Mouse (Mus musculus) stomach, embryonic 15.5 days (tissue): ENCODE data around the gene Cpped1. TPM values are rescaled to one million over a fixed set of nuclear protein-coding genes. Genes with fewer than 3 reads are reported as not detected.

Source experiments
- ATAC-seq: fragments of 200-750 bp; cut with Nextera tagmentation; 2 replicates; pipeline ENCODE4 v1.8.0; 2017; ENCODE audit warnings: low read depth, moderate number of reproducible peaks, moderate TSS enrichment; ENCODE audit not compliant: insufficient read depth, low FRiP score
- H3K27ac ChIP-seq: fragments of 300-500 bp; sonication (generic); 2 replicates; pipeline ENCODE4 v1.5.1; 2015; ENCODE audit warnings: mild to moderate bottlenecking, inconsistent platforms
- H3K27me3 ChIP-seq: fragments of 300-500 bp; sonication (generic); replicated peaks from 2 replicates; pipeline ENCODE4 v1.6.1; 2015; ENCODE audit warnings: inconsistent platforms
- H3K36me3 ChIP-seq: fragments of 300-500 bp; sonication (generic); 2 replicates; pipeline ENCODE4 v1.6.1; 2015; ENCODE audit warnings: inconsistent platforms
- H3K4me1 ChIP-seq: fragments of 300-500 bp; sonication (generic); 2 replicates; pipeline ENCODE4 v1.6.1; 2015; ENCODE audit warnings: inconsistent platforms
- H3K4me2 ChIP-seq: fragments of 300-500 bp; sonication (generic); 2 replicates; pipeline ENCODE4 v1.6.1; 2015; ENCODE audit warnings: mild to moderate bottlenecking, inconsistent platforms
- H3K4me3 ChIP-seq: fragments of 300-500 bp; sonication (generic); replicated peaks from 2 replicates; pipeline ENCODE4 v1.5.1; 2015; ENCODE audit warnings: inconsistent platforms
- H3K9ac ChIP-seq: fragments of 300-500 bp; sonication (generic); 2 replicates; pipeline ENCODE4 v1.6.1; 2015; ENCODE audit warnings: inconsistent platforms
- H3K9me3 ChIP-seq: fragments of 300-500 bp; sonication (generic); 2 replicates; pipeline ENCODE4 v1.6.1; 2016; ENCODE audit warnings: inconsistent platforms
- WGBS: fragments of 180-500 bp; shearing (Covaris S2); methylation state at CpG from one replicate; pipeline ENCODE4 v1.1.7; 2015; 5-methylcytosine and 5-hydroxymethylcytosine counted together
- polyA plus RNA-seq: library from polyadenylated mRNA; unstranded; fragments of >200 nt; fragmentation: Nextera tagmentation; extraction: Ambion mirVana; gene quantifications from 2 replicates; pipeline ENCODE4 v1.2.1, GENCODE M21; 2015

Cpped1 gene
- 20.8 and 24.7 TPM in 2 replicates for polyA plus RNA-seq

- Histone ChIP-seq H3K4me2 (peak within 1 kb of the TSS; percentile 72), H3K27ac (peak within 1 kb of the TSS; percentile 82), H3K9ac (peak within 1 kb of the TSS; percentile 37), H3K4me1 (peaks cover 5% of the 10 kb centered on the region; the same call in 1 of the 2 replicates), H3K27me3 (no peaks in the 10 kb centered on the region), H3K36me3 (no peaks in the 10 kb centered on the region), H3K4me3 (peak within 1 kb of the TSS; percentile 58), H3K9me3 (no peaks in the 10 kb centered on the region)
- under 1% methylated on average over 32 of the region's 32 CpGs for WGBS
- peak; percentile 97 for ATAC-seq
Observed at GRCm38 (mm10) chr16:11909035-11909591, at the start of gene Cpped1. TSS of gene Cpped1 (minus strand) at chr16:11909445.

GRCm38 (mm10) chr16:11940477-11940876 lies 31.2 kb upstream of the Cpped1 start:
- H3K27ac ChIP-seq: no peak overlapping the region
- H3K9me3 ChIP-seq: no peaks in the 10 kb centered on the region
- no peaks in the 10 kb centered on the region for H3K4me1 ChIP-seq
- H3K4me3 ChIP-seq: no peak overlapping the region
- no peak overlapping the region for H3K4me2 ChIP-seq
- no peak overlapping the region for H3K9ac ChIP-seq
- ATAC-seq: no peak
- no peaks in the 10 kb centered on the region for H3K27me3 ChIP-seq
- no peaks in the 10 kb centered on the region for H3K36me3 ChIP-seq

GRCm38 (mm10) chr16:11910801-11911200 lies 1.6 kb upstream of the Cpped1 start:
- no peak overlapping the region for H3K4me2 ChIP-seq
- no peaks in the 10 kb centered on the region for H3K36me3 ChIP-seq
- H3K9me3 ChIP-seq: no peaks in the 10 kb centered on the region
- no peak for ATAC-seq
- no peaks in the 10 kb centered on the region for H3K27me3 ChIP-seq
- WGBS: 75% methylated on average over 3 of the region's 3 CpGs
- H3K27ac ChIP-seq: no peak overlapping the region
- H3K4me1 ChIP-seq: peaks cover 5% of the 10 kb centered on the region; the same call in 1 of the 2 replicates
- no peak overlapping the region for H3K4me3 ChIP-seq
- no peak overlapping the region for H3K9ac ChIP-seq

- H3K4me1 ChIP-seq: peaks cover 5% of the 10 kb centered on the region; the same call in 1 of the 2 replicates
- 70% methylated on average over 3 of the region's 3 CpGs for WGBS
- H3K27ac ChIP-seq: no peak overlapping the region
- no peak overlapping the region for H3K4me2 ChIP-seq
- no peaks in the 10 kb centered on the region for H3K9me3 ChIP-seq
- H3K9ac ChIP-seq: no peak overlapping the region
- ATAC-seq: no peak
- no peak overlapping the region; the same call in 1 of the 2 replicates for H3K4me3 ChIP-seq
- H3K27me3 ChIP-seq: no peaks in the 10 kb centered on the region
- no peaks in the 10 kb centered on the region for H3K36me3 ChIP-seq
Observed at GRCm38 (mm10) chr16:11909817-11910216, 572 bp upstream of the Cpped1 start.

GRCm38 (mm10) chr16:11908461-11909014 lies 707 bp downstream of the Cpped1 start:
- peak overlapping the region; percentile 58 for H3K4me3 ChIP-seq
- peak overlapping the region; percentile 82 for H3K27ac ChIP-seq
- no peaks in the 10 kb centered on the region for H3K9me3 ChIP-seq
- H3K9ac ChIP-seq: peak overlapping the region; percentile 37
- WGBS: 14% methylated on average over 11 of the region's 11 CpGs
- no peaks in the 10 kb centered on the region for H3K27me3 ChIP-seq
- ATAC-seq: peak; percentile 37; the same call in 1 of the 2 replicates
- peak overlapping the region; percentile 72 for H3K4me2 ChIP-seq
- peaks cover 5% of the 10 kb centered on the region; the same call in 1 of the 2 replicates for H3K4me1 ChIP-seq
- H3K36me3 ChIP-seq: no peaks in the 10 kb centered on the region

GRCm38 (mm10) chr16:11907816-11908215 lies 1.4 kb downstream of the Cpped1 start:
- Histone ChIP-seq H3K27me3 (no peaks in the 10 kb centered on the region), H3K9me3 (no peaks in the 10 kb centered on the region), H3K4me3 (peak overlapping the region; percentile 58; the same call in 1 of the 2 replicates), H3K27ac (no peak overlapping the region), H3K36me3 (no peaks in the 10 kb centered on the region), H3K4me2 (peak overlapping the region; percentile 72), H3K9ac (no peak overlapping the region), H3K4me1 (peaks cover 5% of the 10 kb centered on the region; the same call in 1 of the 2 replicates)
- 79% methylated on average over 4 of the region's 4 CpGs for WGBS
- ATAC-seq: no peak

- WGBS: 82% methylated on average over 1 of the region's 1 CpGs
- no peaks in the 10 kb centered on the region for H3K36me3 ChIP-seq
Observed at GRCm38 (mm10) chr16:11906906-11907305, 2.3 kb downstream of the Cpped1 start.

GRCm38 (mm10) chr16:11905216-11905615 lies 4.0 kb downstream of the Cpped1 start:
- Histone ChIP-seq H3K9ac (no peak overlapping the region), H3K4me3 (no peak overlapping the region), H3K27ac (no peak overlapping the region), H3K9me3 (no peaks in the 10 kb centered on the region), H3K27me3 (no peaks in the 10 kb centered on the region), H3K36me3 (no peaks in the 10 kb centered on the region), H3K4me2 (no peak overlapping the region), H3K4me1 (peaks cover 5% of the 10 kb centered on the region; the same call in 1 of the 2 replicates)
- WGBS: 90% methylated on average over 4 of the region's 4 CpGs
- ATAC-seq: no peak

More at GRCm38 (mm10) chr16:11906906-11907305, 2.3 kb downstream of the Cpped1 start:
- H3K4me1 ChIP-seq: peaks cover 5% of the 10 kb centered on the region; the same call in 1 of the 2 replicates
- no peak overlapping the region for H3K4me2 ChIP-seq
- no peaks in the 10 kb centered on the region for H3K9me3 ChIP-seq
- H3K27me3 ChIP-seq: no peaks in the 10 kb centered on the region
- no peak overlapping the region for H3K4me3 ChIP-seq
- no peak for ATAC-seq
- no peak overlapping the region for H3K27ac ChIP-seq
- no peak overlapping the region for H3K9ac ChIP-seq

GRCm38 (mm10) chr16:11902007-11902406 lies 7.2 kb downstream of the Cpped1 start:
- Histone ChIP-seq H3K9me3 (no peaks in the 10 kb centered on the region), H3K27me3 (no peaks in the 10 kb centered on the region), H3K9ac (no peak overlapping the region), H3K4me2 (no peak overlapping the region), H3K36me3 (no peaks in the 10 kb centered on the region), H3K27ac (no peak overlapping the region), H3K4me3 (no peak overlapping the region), H3K4me1 (no peaks in the 10 kb centered on the region)
- 88% methylated on average over 7 of the region's 7 CpGs for WGBS
- ATAC-seq: no peak

GRCm38 (mm10) chr16:11900341-11900740 lies 8.9 kb downstream of the Cpped1 start:
- WGBS: 89% methylated on average over 6 of the region's 6 CpGs

GRCm38 (mm10) chr16:11896411-11896810 lies 12.8 kb downstream of the Cpped1 start:
- 0 out of 2 replicates have a peak, but pooled peaks cover 2% of the 10 kb centered on the region for H3K36me3 ChIP-seq
- H3K4me3 ChIP-seq: no peak overlapping the region
- 89% methylated on average over 5 of the region's 5 CpGs for WGBS
- no peak for ATAC-seq
- no peak overlapping the region for H3K27ac ChIP-seq
- no peaks in the 10 kb centered on the region for H3K27me3 ChIP-seq
- H3K9ac ChIP-seq: no peak overlapping the region
- H3K9me3 ChIP-seq: no peaks in the 10 kb centered on the region
- no peak overlapping the region for H3K4me2 ChIP-seq
- H3K4me1 ChIP-seq: no peaks in the 10 kb centered on the region

More at GRCm38 (mm10) chr16:11900341-11900740, 8.9 kb downstream of the Cpped1 start:
- Histone ChIP-seq H3K9ac (no peak overlapping the region), H3K4me1 (no peaks in the 10 kb centered on the region), H3K27ac (no peak overlapping the region), H3K4me2 (no peak overlapping the region), H3K9me3 (no peaks in the 10 kb centered on the region), H3K4me3 (no peak overlapping the region), H3K27me3 (no peaks in the 10 kb centered on the region), H3K36me3 (no peaks in the 10 kb centered on the region)
- ATAC-seq: no peak

GRCm38 (mm10) chr16:11894877-11895276 lies 14.4 kb downstream of the Cpped1 start:
- H3K27ac ChIP-seq: no peak overlapping the region
- 0 out of 2 replicates have a peak, but pooled peaks cover 2% of the 10 kb centered on the region for H3K36me3 ChIP-seq
- ATAC-seq: no peak
- no peaks in the 10 kb centered on the region for H3K9me3 ChIP-seq
- H3K4me2 ChIP-seq: no peak overlapping the region
- no peaks in the 10 kb centered on the region for H3K27me3 ChIP-seq
- WGBS: 79% methylated on average over 3 of the region's 3 CpGs
- no peak overlapping the region for H3K9ac ChIP-seq
- no peak overlapping the region for H3K4me3 ChIP-seq
- H3K4me1 ChIP-seq: no peaks in the 10 kb centered on the region
